Mouse (Mus musculus): ENCODE results near the gene Prb1. TPM values are rescaled to one million over a fixed set of nuclear protein-coding genes. Genes with fewer than 3 reads are reported as not detected.

Prb1 gene
- not detected in 2 replicates for polyA plus RNA-seq (2012; rRNA removed)

GRCm38 (mm10) chr6:132210421-132210820 lies at the start of gene Prb1:
Gene Prb1, minus strand, starts transcription at chr6:132210521.

Other genes starting within 250 kb of the Prb1 start
- not detected in 2 replicates for gene Prpmp5, start 104.2 kb upstream of the Prb1 start, polyA plus RNA-seq (2012; rRNA removed)
- gene Gm8882, start 153.6 kb upstream of the Prb1 start, polyA plus RNA-seq (2012; rRNA removed): not detected in 2 replicates

All from stomach, adult 2 months (tissue).